In genomic region chr3:41132889-41133288, GRCm38 (mm10) we compare ENCODE assay signal across 22 mouse cellular contexts. TPM values are rescaled to one million over a fixed set of nuclear protein-coding genes. Genes with fewer than 3 reads are reported as not detected.
A peak's percentile ranks its signal among the peaks of the same experiment; 100 is the strongest.
DNase-seq lines count a peak whose midpoint lies in the region; ATAC-seq lines count a peak whose summit lies in the region.
"Had no signal": no experiment of that assay in that cellular context is flagged by ENCODE, and none has a peak within 500 bp of the region (broad histone marks: within the 10 kb centered on the region; RNA-seq: fewer than 3 reads in every experiment).

No protein-coding gene starts in this region.

- no peak overlapping the region for H3K9ac ChIP-seq in intestine, embryonic 16.5 days (ENCODE audit: low read depth, low read length)
- H3K9ac ChIP-seq in liver, embryonic 12.5 days = no peak overlapping the region
- H3K9ac ChIP-seq: embryonic facial prominence, embryonic 12.5 days; heart, embryonic 15.5 days; lung, embryonic 15.5 days had no signal

- no peak overlapping the region for H3K27ac ChIP-seq in intestine, embryonic 16.5 days (ENCODE audit: low read length)
- no peak overlapping the region for H3K27ac ChIP-seq in liver, embryonic 12.5 days
- H3K27ac ChIP-seq: embryonic facial prominence, embryonic 12.5 days; heart, embryonic 15.5 days; lung, embryonic 15.5 days; midbrain, embryonic 10.5 days had no signal

- H3K4me2 ChIP-seq in intestine, embryonic 16.5 days (ENCODE audit: low read depth, low read length) = no peak overlapping the region
- no peak overlapping the region for H3K4me2 ChIP-seq in liver, embryonic 12.5 days
- H3K4me2 ChIP-seq: embryonic facial prominence, embryonic 12.5 days; heart, embryonic 15.5 days; lung, embryonic 15.5 days had no signal

- H3K27me3 ChIP-seq in intestine, embryonic 16.5 days (replicated peaks; ENCODE audit: control insufficient read depth, insufficient read depth, low read length) = no peaks in the 10 kb centered on the region
- peaks cover 5% of the 10 kb centered on the region; the same call in 1 of the 2 replicates for H3K27me3 ChIP-seq in liver, embryonic 12.5 days (replicated peaks)
- H3K27me3 ChIP-seq: CH12.LX; embryonic facial prominence, embryonic 12.5 days; heart, embryonic 15.5 days; lung, embryonic 15.5 days had no signal

- H3K4me3 ChIP-seq in intestine, embryonic 16.5 days (ENCODE audit: low read length) = no peak overlapping the region
- H3K4me3 ChIP-seq in liver, embryonic 12.5 days = no peak overlapping the region
- H3K4me3 ChIP-seq: embryonic facial prominence, embryonic 12.5 days; heart, embryonic 15.5 days; lung, embryonic 15.5 days; midbrain, embryonic 10.5 days had no signal

- peak; percentile 93 for ATAC-seq in intestine, embryonic 16.5 days
- no peak for ATAC-seq in liver, embryonic 12.5 days
- ATAC-seq: activated CD4-positive, CD25-positive, alpha-beta regulatory T cell, adult 4 months; forebrain, embryonic 16.5 days; hindbrain, embryonic 16.5 days; midbrain, embryonic 16.5 days had no signal

- WGBS in intestine, embryonic 16.5 days = 44% methylated on average over 6 of the region's 6 CpGs
- WGBS in liver, embryonic 12.5 days (ENCODE audit: insufficient replicate concordance) = 57% methylated on average over 6 of the region's 6 CpGs

- H3K4me1 ChIP-seq in intestine, embryonic 16.5 days (ENCODE audit: control insufficient read depth, insufficient read depth, low read length) = no peaks in the 10 kb centered on the region
- H3K4me1 ChIP-seq in liver, embryonic 12.5 days = no peaks in the 10 kb centered on the region
- H3K4me1 ChIP-seq: embryonic facial prominence, embryonic 12.5 days; heart, embryonic 15.5 days; lung, embryonic 15.5 days; midbrain, embryonic 10.5 days had no signal

- H3K36me3 ChIP-seq in intestine, embryonic 16.5 days (ENCODE audit: control insufficient read depth, insufficient read depth, low read length) = no peaks in the 10 kb centered on the region
- no peaks in the 10 kb centered on the region for H3K36me3 ChIP-seq in liver, embryonic 12.5 days
- H3K36me3 ChIP-seq: embryonic facial prominence, embryonic 12.5 days; heart, embryonic 15.5 days; lung, embryonic 15.5 days; midbrain, embryonic 10.5 days had no signal

- peak; percentile 46 for DNase-seq in kidney, adult 11 months
- DNase-seq in kidney, postnatal 4 days = no peak
- peak; percentile 46 for DNase-seq in fat pad, adult 2 months (ENCODE audit: extremely low read depth, low read depth, low spot score)
- DNase-seq in kidney, postnatal 36 days = peak; percentile 10 to 42
- no peak for DNase-seq in liver
- no peak for DNase-seq in cerebellum, adult 11 months
- DNase-seq: adrenal gland, adult 2 months; cerebellum, adult 9-10 months; embryo, embryonic 11 days; gastrocnemius, postnatal 10 days; right cerebral cortex, postnatal 25 days had no signal

- H3K9me3 ChIP-seq in intestine, embryonic 16.5 days (ENCODE audit: control insufficient read depth, low read length) = no peaks in the 10 kb centered on the region
- H3K9me3 ChIP-seq in liver, embryonic 12.5 days (replicated peaks) = no peaks in the 10 kb centered on the region
- H3K9me3 ChIP-seq: embryonic facial prominence, embryonic 12.5 days; heart, embryonic 15.5 days; lung, embryonic 15.5 days had no signal

RNA-seq across cellular contexts. Expression of gene Pgrmc2, which starts 50.0 kb away (rescaled TPM):
- 57.6 and 70.9 TPM in 2 replicates for polyA plus RNA-seq in intestine, embryonic 16.5 days (2015; fragmentation: Nextera tagmentation; extraction: Ambion mirVana)
- polyA plus RNA-seq in liver, embryonic 12.5 days (2016; fragmentation: Nextera tagmentation; extraction: Ambion mirVana) = 34.1 and 34.9 TPM in 2 replicates

Comparison
In these comparisons a context has a peak if more than half of its experiments do, and no peak if none do; other contexts are left out.
1. DNase-seq: peak in kidney, adult 11 months (single experiment), fat pad, adult 2 months (single experiment) and kidney, postnatal 36 days (2 of 2); none in kidney, postnatal 4 days (0 of 2), liver (single experiment) and cerebellum, adult 11 months (single experiment).